ENCODE assay signal across 39 mouse cellular contexts in genomic region chr13:34691049-34691448, GRCm38 (mm10). TPM values are rescaled to one million over a fixed set of nuclear protein-coding genes. Genes with fewer than 3 reads are reported as not detected.
DNase-seq lines count a peak whose midpoint lies in the region; ATAC-seq and TF ChIP-seq lines count a peak whose summit lies in the region.
"Had no signal": no experiment of that assay in that cellular context is flagged by ENCODE, and none has a peak within 500 bp of the region (broad histone marks: within the 10 kb centered on the region; RNA-seq: fewer than 3 reads in every experiment).

No protein-coding gene starts in this region.

- ATAC-seq in granulocyte monocyte progenitor cell, adult 5-6 weeks (replicated peaks; ENCODE audit: poor library complexity, severe bottlenecking): peak; percentile 96
- ATAC-seq: forebrain, embryonic 15.5 days; lung, postnatal 0 days; Patski had no signal

- no peak for TF ChIP-seq POLR2A in myocyte (IDR thresholded peaks at IDR 0.05; ENCODE audit: insufficient read length, low read depth)

- no peaks in the 10 kb centered on the region for H3K36me3 ChIP-seq in myocyte (ENCODE audit: control insufficient read depth, insufficient read depth)
- H3K36me3 ChIP-seq: embryonic facial prominence, embryonic 13.5 days; forebrain, embryonic 10.5 days; forebrain, embryonic 15.5 days; G1E; heart, embryonic 12.5 days; hindbrain, embryonic 15.5 days; limb, embryonic 10.5 days; limb, embryonic 15.5 days; liver, embryonic 13.5 days; neural tube, embryonic 13.5 days had no signal

- H3K4me2 ChIP-seq in myocyte (ENCODE audit: low read depth): peak overlapping the region; percentile 22
- H3K4me2 ChIP-seq: embryonic facial prominence, embryonic 13.5 days; forebrain, embryonic 15.5 days; heart, embryonic 12.5 days; hindbrain, embryonic 15.5 days; limb, embryonic 15.5 days; liver, embryonic 13.5 days; neural tube, embryonic 13.5 days had no signal

- no peak overlapping the region for H3K4me3 ChIP-seq in myocyte
- H3K4me3 ChIP-seq: embryonic facial prominence, embryonic 13.5 days; forebrain, embryonic 10.5 days; forebrain, embryonic 15.5 days; gastrocnemius, adult 2 months; heart, embryonic 12.5 days; hindbrain, embryonic 15.5 days; limb, embryonic 10.5 days; limb, embryonic 15.5 days; liver, embryonic 13.5 days; neural tube, embryonic 13.5 days had no signal

- H3K79me2 ChIP-seq in myocyte (ENCODE audit: control insufficient read depth, insufficient read depth): no peaks in the 10 kb centered on the region

- H3ac ChIP-seq in myocyte (ENCODE audit: control insufficient read depth, insufficient read length): no peak overlapping the region

- no peaks in the 10 kb centered on the region for H3K27me3 ChIP-seq in myocyte (ENCODE audit: control insufficient read depth, insufficient read depth, insufficient read length)
- H3K27me3 ChIP-seq: embryonic facial prominence, embryonic 13.5 days; forebrain, embryonic 15.5 days; heart, embryonic 12.5 days; hindbrain, embryonic 15.5 days; liver, embryonic 13.5 days; neural tube, embryonic 13.5 days; Patski had no signal

- peak; percentile 22 to 43 for DNase-seq in spleen, postnatal 36 days (ENCODE audit: low spot score in 2 of 2)
- DNase-seq in spleen, adult 18-20 months: no peak
- DNase-seq in kidney, adult 8-10 months: no peak
- DNase-seq in gastrocnemius, adult 18-20 months (ENCODE audit: low spot score): no peak
- no peak for DNase-seq in cerebellum, adult 9-10 months
- no peak for DNase-seq in kidney, adult 18-20 months
- DNase-seq: adrenal gland, postnatal 10 days; cerebellum, adult 11 months; cerebellum, adult 9-11 months; gastrocnemius, adult 2 months; heart, adult 18-20 months; heart, postnatal 4 days; kidney, adult 2 months; layer of hippocampus, adult 9-11 months; liver, embryonic 13.5 days; lung, adult 18-20 months; lung, postnatal 4 days; midbrain, embryonic 14.5 days had no signal

TF ChIP-seq in myocyte, 11 proteins besides CTCF, POLR2A, EP300 and RAD21:
- TF ChIP-seq E2F4 (IDR thresholded peaks at IDR 0.05; ENCODE audit: insufficient read depth) (no peak), TCF12 (IDR thresholded peaks at IDR 0.05; ENCODE audit: insufficient read depth, poor library complexity, severe bottlenecking) (no peak), MYOD1 (IDR thresholded peaks at IDR 0.05; ENCODE audit: control insufficient read depth in 1 of 3, insufficient read length in 2 of 3, low read depth in 2 of 3) (no peak), TCF3 (IDR thresholded peaks at IDR 0.05; ENCODE audit: insufficient read length, low read depth) (no peak), POLR2AphosphoS2 (IDR thresholded peaks at IDR 0.05; ENCODE audit: insufficient read length, low read depth) (no peak)
TF ChIP-seq in myocyte: peak in this region for 0.

RNA-seq across cellular contexts. Expression of gene Pxdc1, which starts 37.8 kb away (rescaled TPM):
- total RNA-seq in granulocyte monocyte progenitor cell, adult 5-6 weeks (2014; fragmentation: Nextera tagmentation): not detected in 2 replicates
- not detected in 2 replicates for total RNA-seq in granulocyte monocyte progenitor cell, adult 5-6 weeks (2017)
- polyA plus RNA-seq in myocyte (2012; fragmentation: generic; extraction: Trizol): 13.8 TPM
- 1 to 10 TPM; 4.6 to 7.2 TPM for total RNA-seq in gastrocnemius, adult 18-20 months (2021)
- polyA plus RNA-seq: G1E had no signal

RNA-seq across cellular contexts. Expression of gene Fam50b, which starts 43.6 kb away (rescaled TPM):
- total RNA-seq in granulocyte monocyte progenitor cell, adult 5-6 weeks (2014; fragmentation: Nextera tagmentation): not detected in 2 replicates
- not detected in 2 replicates for total RNA-seq in granulocyte monocyte progenitor cell, adult 5-6 weeks (2017)
- polyA plus RNA-seq in myocyte (2012; fragmentation: generic; extraction: Trizol): not detected
- not detected for total RNA-seq in gastrocnemius, adult 18-20 months (2021)
- total RNA-seq: adrenal gland, postnatal 10 days; G1E; gastrocnemius, adult 2 months; heart, adult 18-20 months; heart, postnatal 4 days; left cerebral cortex, postnatal 10 days had no signal
- polyA plus RNA-seq: C2C12; embryonic facial prominence, embryonic 13.5 days; forebrain, embryonic 10.5 days; forebrain, embryonic 15.5 days; frontal cortex, adult 2 months; G1E; heart, embryonic 12.5 days; heart, postnatal 0 days; hindbrain, embryonic 15.5 days; intestine, embryonic 14.5 days; kidney, postnatal 0 days; large intestine, adult 2 months; limb, embryonic 15.5 days; liver, embryonic 13.5 days; midbrain, embryonic 14.5 days; neural tube, embryonic 13.5 days; Patski; thymus, postnatal 0 days had no signal

Comparison
In these comparisons a context has a peak if more than half of its experiments do, and no peak if none do; other contexts are left out.
1. DNase-seq: peak in spleen, postnatal 36 days (2 of 2); none in spleen, adult 18-20 months (0 of 2), kidney, adult 8-10 months (0 of 2), gastrocnemius, adult 18-20 months (single experiment), cerebellum, adult 9-10 months (single experiment) and kidney, adult 18-20 months (single experiment).
2. RNA of gene Pxdc1, which starts 37.8 kb away (total RNA-seq): 4.6 to 7.2 TPM in gastrocnemius, adult 18-20 months; not detected in granulocyte monocyte progenitor cell, adult 5-6 weeks; every median in the first group is over 4 times any median in the second.